Comparison of ENCODE assay signal across 16 mouse cellular contexts in genomic region chr4:116786587-116786986, GRCm38 (mm10). TPM values are rescaled to one million over a fixed set of nuclear protein-coding genes. Genes with fewer than 3 reads are reported as not detected.
A peak's percentile ranks its signal among the peaks of the same experiment; 100 is the strongest.
DNase-seq lines count a peak whose midpoint lies in the region; ATAC-seq and TF ChIP-seq lines count a peak whose summit lies in the region.
"Had no signal": no experiment of that assay in that cellular context is flagged by ENCODE, and none has a peak within 500 bp of the region (broad histone marks: within the 10 kb centered on the region; RNA-seq: fewer than 3 reads in every experiment).

No protein-coding gene starts in this region.

- intact Hi-C loops in left cerebral cortex, adult 2 months (cut with DNase I) = no loop called here

- DNase-seq in CD4-positive, CD25-positive, alpha-beta regulatory T cell, adult 2 months (ENCODE audit: low read depth, low spot score) = peak; percentile 25
- DNase-seq in left cerebral cortex, adult 2 months (ENCODE audit: extremely low spot score in 1 of 2, low spot score in 2 of 2) = no peak
- no peak for DNase-seq in left cerebral cortex, adult 8-10 months (ENCODE audit: low spot score in 2 of 2)
- DNase-seq in thymus, postnatal 0 days (ENCODE audit: low spot score) = no peak
- DNase-seq in urinary bladder, postnatal 36 days (ENCODE audit: low spot score in 2 of 2) = no peak
- DNase-seq: adrenal gland, postnatal 10 days; cerebellum, postnatal 14 days; kidney, postnatal 4 days had no signal

- peaks cover 48% of the 10 kb centered on the region for H3K4me1 ChIP-seq in E14TG2a.4 (replicated peaks; ENCODE audit: low read depth, low read length)
- H3K4me1 ChIP-seq in bone marrow macrophage, adult 2 months (ENCODE audit: control insufficient read depth, insufficient read depth, low read length) = peaks cover 10% of the 10 kb centered on the region

- no peaks in the 10 kb centered on the region for H3K9me3 ChIP-seq in E14TG2a.4 (ENCODE audit: low read length)
- H3K9me3 ChIP-seq: limb, embryonic 15.5 days; neural tube, embryonic 12.5 days had no signal

- no peak for ATAC-seq in CD4-positive, CD25-positive, alpha-beta regulatory T cell, adult 4 months
- ATAC-seq: intestine, embryonic 16.5 days; midbrain, embryonic 16.5 days had no signal

- TF ChIP-seq CTCF in left cerebral cortex, adult 2 months (IDR thresholded peaks at IDR 0.05) = peak; percentile 35
- TF ChIP-seq CTCF in E14TG2a.4 (conservative IDR thresholded peaks at IDR 0.05; ENCODE audit: low read length) = peak; percentile 68
- 0 out of 2 replicates have a peak, but pooled peaks have one; percentile 13 for TF ChIP-seq CTCF in bone marrow macrophage, adult 2 months (IDR thresholded peaks at IDR 0.05; ENCODE audit: low read depth, low read length)

- H3K27me3 ChIP-seq in E14TG2a.4 (ENCODE audit: insufficient read depth, low read length) = no peaks in the 10 kb centered on the region
- H3K27me3 ChIP-seq: limb, embryonic 15.5 days; neural tube, embryonic 12.5 days had no signal

- TF ChIP-seq POLR2A in bone marrow macrophage, adult 2 months (IDR thresholded peaks at IDR 0.05; ENCODE audit: borderline replicate concordance, low read depth, low read length) = no peak

- no peak overlapping the region for H3K27ac ChIP-seq in left cerebral cortex, adult 2 months
- H3K27ac ChIP-seq in bone marrow macrophage, adult 2 months (ENCODE audit: insufficient read depth, low read depth, low read length) = no peak overlapping the region
- H3K27ac ChIP-seq: forebrain, embryonic 10.5 days; limb, embryonic 15.5 days; neural tube, embryonic 12.5 days had no signal

- H3K36me3 ChIP-seq in E14TG2a.4 (ENCODE audit: insufficient read depth, low read length) = peaks cover 14% of the 10 kb centered on the region
- H3K36me3 ChIP-seq: forebrain, embryonic 10.5 days; limb, embryonic 15.5 days; neural tube, embryonic 12.5 days had no signal

- no peak overlapping the region for H3K4me3 ChIP-seq in left cerebral cortex, adult 2 months
- no peak overlapping the region for H3K4me3 ChIP-seq in E14TG2a.4 (replicated peaks; ENCODE audit: low read length)
- no peak overlapping the region for H3K4me3 ChIP-seq in bone marrow macrophage, adult 2 months (ENCODE audit: insufficient read depth, low read length)
- H3K4me3 ChIP-seq: forebrain, embryonic 10.5 days; limb, embryonic 15.5 days; neural tube, embryonic 12.5 days had no signal

RNA-seq across cellular contexts. Expression of gene Toe1, which starts 20.9 kb away (rescaled TPM):
- polyA plus RNA-seq in CD4-positive, CD25-positive, alpha-beta regulatory T cell, adult 4 months (2017; shearing (Covaris generic)) = 10 to 100 TPM; 30.7 to 43.6 TPM
- 10 to 100 TPM; 13.0 to 13.4 TPM for total RNA-seq in left cerebral cortex, adult 2 months (2021)
- 10 to 100 TPM; 13.1 to 15.3 (median 14.9) TPM for total RNA-seq in left cerebral cortex, adult 8-10 months (2022)
- 15.7 and 20.6 TPM in 2 replicates for polyA plus RNA-seq in bone marrow macrophage, adult 2 months (2012; ENCODE audit: insufficient read depth, insufficient read length, missing spikeins)
- 39.2 and 39.6 TPM in 2 replicates for polyA plus RNA-seq in thymus, postnatal 0 days (2015; fragmentation: Nextera tagmentation; extraction: Ambion mirVana)

RNA-seq across cellular contexts. Expression of gene Mutyh, which starts 20.9 kb away (rescaled TPM):
- polyA plus RNA-seq in CD4-positive, CD25-positive, alpha-beta regulatory T cell, adult 4 months (2017; shearing (Covaris generic)) = 10 to 100 TPM; 13.9 to 17.5 TPM
- total RNA-seq in left cerebral cortex, adult 2 months (2021) = 1 to 10 TPM; 2.5 to 3.8 TPM
- total RNA-seq in left cerebral cortex, adult 8-10 months (2022) = 1 to 10 TPM; 2.1 to 4.8 (median 2.9) TPM
- polyA plus RNA-seq in bone marrow macrophage, adult 2 months (2012; ENCODE audit: insufficient read depth, insufficient read length, missing spikeins) = 2.0 and 4.9 TPM in 2 replicates
- 18.8 and 22.9 TPM in 2 replicates for polyA plus RNA-seq in thymus, postnatal 0 days (2015; fragmentation: Nextera tagmentation; extraction: Ambion mirVana)

RNA-seq across cellular contexts. Expression of gene Hpdl, which starts 34.9 kb away (rescaled TPM):
- polyA plus RNA-seq in CD4-positive, CD25-positive, alpha-beta regulatory T cell, adult 4 months (2017; shearing (Covaris generic)) = under 1 TPM in 1 of 2 experiments, not detected in 1; 0.52 TPM
- 1 to 10 TPM; 1.4 to 1.6 TPM for total RNA-seq in left cerebral cortex, adult 2 months (2021)
- 1 to 10 TPM; 1.3 to 1.9 (median 1.7) TPM for total RNA-seq in left cerebral cortex, adult 8-10 months (2022)
- not detected in 2 replicates for polyA plus RNA-seq in bone marrow macrophage, adult 2 months (2012; ENCODE audit: insufficient read depth, insufficient read length, missing spikeins)
- polyA plus RNA-seq in thymus, postnatal 0 days (2015; fragmentation: Nextera tagmentation; extraction: Ambion mirVana) = 0.22 and 0.49 TPM in 2 replicates

Comparison
In these comparisons a context has a peak if more than half of its experiments do, and no peak if none do; other contexts are left out.
1. CTCF ChIP-seq: peak in every context shown above with its lines; median percentile 68 in E14TG2a.4; 35 in left cerebral cortex, adult 2 months; 13 in bone marrow macrophage, adult 2 months.